Mouse (Mus musculus): Measurements from ENCODE around the gene Bmx. TPM values are rescaled to one million over a fixed set of nuclear protein-coding genes. Genes with fewer than 3 reads are reported as not detected.

Bmx gene
- total RNA-seq, 4 experiments from 2014 or later, result 0.10 to 0.56 (median 0.36) TPM

DNA sequence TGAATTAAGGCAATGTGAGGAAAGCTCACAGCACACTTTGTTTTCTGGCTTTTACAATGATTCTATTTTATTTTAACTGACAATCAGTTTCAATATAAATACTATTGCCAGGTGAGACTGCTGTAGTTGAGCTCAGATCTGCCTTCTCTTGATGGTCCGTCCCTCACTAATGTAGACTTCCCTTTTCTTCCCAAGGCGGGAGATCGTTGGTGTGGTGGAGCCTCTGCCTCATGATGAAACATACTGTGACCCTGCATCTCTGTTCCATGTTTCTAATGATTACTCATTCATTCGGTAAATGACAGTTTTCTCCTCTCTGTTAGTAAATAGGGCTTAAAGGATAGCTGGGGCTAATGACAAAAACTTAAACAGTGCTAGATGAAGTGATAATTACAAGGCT, 84.1 kb downstream of the Bmx start:
- DNase-seq, result no peak

DNA sequence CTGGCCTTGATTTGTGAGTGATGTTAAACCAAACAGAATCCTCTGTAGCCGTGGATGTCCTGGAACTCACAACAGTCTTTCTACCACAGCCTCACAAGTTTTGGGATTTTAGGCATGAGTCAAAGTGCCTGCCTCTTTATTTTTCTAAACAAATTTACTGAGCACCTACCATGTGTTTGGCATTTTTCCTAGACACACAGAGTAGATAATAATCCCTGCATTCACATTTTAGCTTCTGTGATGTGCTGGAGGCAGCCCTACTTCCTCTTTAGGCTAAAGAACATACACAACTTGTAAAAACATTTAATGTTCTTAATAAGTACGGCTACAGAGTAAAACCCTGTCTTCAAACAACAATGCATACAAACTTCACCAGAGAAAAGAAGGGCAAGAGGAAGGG, 87.0 kb downstream of the Bmx start:
- DNase-seq, result no peak

DNA sequence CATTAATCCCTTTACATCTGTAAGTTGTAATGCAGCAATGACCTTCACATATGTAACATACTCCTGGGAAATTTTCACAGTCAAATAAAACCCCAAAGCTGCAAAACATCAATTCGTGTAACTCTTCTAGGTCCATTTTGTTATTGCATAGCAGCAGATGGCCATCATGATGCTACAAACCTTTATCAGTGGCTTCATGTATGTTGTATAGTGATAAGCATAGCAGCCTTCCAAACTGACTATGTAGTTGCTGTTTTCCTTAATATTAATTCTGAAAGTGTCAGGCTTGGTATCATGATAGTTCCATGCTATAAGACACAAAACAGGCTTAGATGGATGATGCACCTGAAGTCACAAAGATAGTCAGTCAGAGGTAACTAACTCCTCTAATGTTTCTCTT, 93.3 kb downstream of the Bmx start:
- DNase-seq, result no peak

DNA sequence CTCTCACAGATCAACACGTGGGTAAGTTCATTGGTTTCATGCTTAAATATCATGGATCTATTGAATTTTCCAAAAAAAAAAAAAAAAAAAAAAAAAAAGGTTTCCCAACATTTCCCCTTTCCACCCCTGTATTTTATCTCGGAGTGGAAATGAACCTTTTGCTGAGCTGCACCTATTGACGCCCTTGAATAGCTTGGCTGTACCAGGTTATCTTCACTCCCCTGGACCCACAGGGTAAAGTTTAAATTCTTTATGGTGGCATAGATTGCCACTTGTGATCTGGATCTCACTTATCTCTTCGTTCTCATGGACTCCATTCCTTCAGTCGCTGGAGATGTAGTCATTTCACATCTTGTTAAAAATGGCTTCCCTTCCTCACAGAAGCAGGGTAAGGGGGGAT, 103.4 kb downstream of the Bmx start:
- no peak for DNase-seq

DNA sequence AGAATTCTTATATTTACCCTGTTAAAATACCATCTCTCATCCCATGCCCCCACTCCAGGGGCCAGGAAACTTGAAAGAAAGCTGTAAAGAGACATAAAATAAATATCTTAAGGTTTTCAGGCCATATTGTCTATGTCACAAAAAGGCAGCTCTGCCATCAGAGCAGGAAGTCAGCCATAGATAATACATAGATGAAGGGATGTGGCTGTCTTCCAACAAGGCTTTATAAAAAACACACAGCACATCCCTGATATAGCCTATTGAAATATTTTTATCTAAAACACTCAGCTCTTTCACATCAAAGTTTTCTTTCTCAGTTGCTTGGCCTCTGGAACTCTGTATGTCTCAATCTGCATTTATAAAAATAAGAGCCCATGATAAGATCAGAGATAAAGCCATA, 104.4 kb downstream of the Bmx start:
- no peak for DNase-seq

DNA sequence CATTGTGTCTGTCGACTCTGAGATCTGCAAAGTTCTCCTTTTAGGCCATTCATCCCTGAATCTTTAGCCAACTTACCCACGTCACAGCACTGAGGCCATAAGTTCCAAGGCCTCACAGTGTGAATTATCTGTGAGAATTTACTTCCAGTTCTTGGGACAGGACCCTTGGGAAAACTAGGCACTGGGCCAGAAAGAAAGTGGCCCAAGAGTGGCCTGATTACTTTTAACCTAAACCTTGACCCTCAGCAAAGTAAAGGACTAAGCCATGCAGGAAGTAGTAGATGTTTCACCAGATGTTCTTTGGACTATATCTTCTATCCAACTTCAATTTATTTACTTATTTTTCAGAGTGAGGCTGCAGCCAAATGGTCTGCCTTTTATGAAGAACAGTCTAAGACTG, 105.3 kb downstream of the Bmx start:
- DNase-seq, result no peak

DNA sequence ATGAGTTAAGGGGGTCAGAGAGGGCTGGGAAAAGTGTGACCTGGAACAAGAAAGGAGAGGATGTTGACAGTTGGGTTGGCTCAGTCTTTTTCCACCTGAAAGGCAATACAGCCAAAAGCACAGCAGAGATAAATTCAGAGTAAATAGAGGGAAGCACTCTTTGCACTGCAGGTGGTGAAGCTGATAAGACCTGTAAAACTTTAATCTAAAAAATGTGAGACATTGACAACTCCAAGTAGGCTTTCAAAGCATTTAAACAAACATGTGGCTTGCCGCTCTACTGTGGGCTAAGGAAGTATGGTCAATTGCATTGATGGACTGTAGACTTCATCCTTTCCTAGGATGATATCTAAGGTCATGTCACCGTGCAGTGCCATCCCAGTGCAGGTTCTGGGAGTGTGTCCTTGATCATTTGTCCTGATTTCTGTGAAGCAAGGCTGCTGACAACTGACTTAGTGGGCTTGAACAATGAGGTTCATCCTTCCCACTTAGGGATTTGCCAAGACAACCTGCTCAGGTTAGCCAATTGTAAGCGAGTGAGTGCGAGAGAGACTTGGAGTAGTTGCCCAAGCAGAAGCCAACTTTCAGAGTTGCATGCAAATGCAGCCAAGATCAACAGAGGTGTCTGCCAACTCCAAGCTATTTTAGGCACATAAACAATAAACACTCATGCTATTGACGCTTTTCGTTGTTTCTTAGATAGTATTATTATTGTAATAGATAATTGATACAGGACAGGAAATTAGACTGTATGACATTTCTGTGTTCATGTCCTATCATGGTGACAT, 112.3 kb downstream of the Bmx start:
- no peak for DNase-seq

Other genes with a start within 250 kb of the Bmx start
- 10 to 100 TPM; 10.1 to 21.4 (median 16.1) TPM for gene Car5b, start 230.2 kb downstream of the Bmx start, total RNA-seq (2022)
- gene Siah1b, start 181.7 kb downstream of the Bmx start, total RNA-seq (2022), result 10 to 100 TPM in 1 of 4 experiments, 1 to 10 TPM in 3; 7.2 to 10.2 (median 8.3) TPM
- gene Cltrn, start 169.4 kb downstream of the Bmx start, total RNA-seq (2022), result not detected
- 1 to 10 TPM; 2.1 to 5.4 (median 3.6) TPM for gene Ace2, start 118.9 kb downstream of the Bmx start, total RNA-seq (2022)
- 10 to 100 TPM in 1 of 4 experiments, 1 to 10 TPM in 3; 4.8 to 11.3 (median 6.8) TPM for gene Pir, start 11.2 kb upstream of the Bmx start, total RNA-seq (2022)
- 10 to 100 TPM; 36.0 to 54.5 (median 44.3) TPM for gene Vegfd, start 115.2 kb upstream of the Bmx start, total RNA-seq (2022)
- 10 to 100 TPM in 2 of 4 experiments, 1 to 10 TPM in 2; 7.0 to 13.9 (median 9.7) TPM for gene Piga, start 161.6 kb upstream of the Bmx start, total RNA-seq (2022)
- gene Asb11, start 178.8 kb upstream of the Bmx start, total RNA-seq (2022), result under 1 TPM; 0.29 to 0.66 (median 0.33) TPM
- gene Asb9, start 248.1 kb upstream of the Bmx start, total RNA-seq (2022), result under 1 TPM in 1 of 4 experiments, not detected in 3; 0.27 TPM

All from adrenal gland, adult 8-10 months (tissue).